In genomic region chr7:74669110-74669509, GRCm38 (mm10) we compare ENCODE assay signal across 22 mouse cellular contexts.
DNase-seq lines count a peak whose midpoint lies in the region; ATAC-seq lines count a peak whose summit lies in the region.
"Had no signal": no experiment of that assay in that cellular context is flagged by ENCODE, and none has a peak within 500 bp of the region (broad histone marks: within the 10 kb centered on the region; RNA-seq: fewer than 3 reads in every experiment).

No protein-coding gene starts in this region.

- no peak overlapping the region for H3K9ac ChIP-seq in embryonic facial prominence, embryonic 14.5 days (ENCODE audit: low read depth, low read length)
- no peak overlapping the region for H3K9ac ChIP-seq in lung, embryonic 16.5 days (ENCODE audit: low read length)
- H3K9ac ChIP-seq in stomach, embryonic 15.5 days: no peak overlapping the region
- no peak overlapping the region for H3K9ac ChIP-seq in forebrain, embryonic 12.5 days
- H3K9ac ChIP-seq in kidney, embryonic 16.5 days (replicated peaks; ENCODE audit: low read length): no peak overlapping the region
- H3K9ac ChIP-seq: hindbrain, embryonic 12.5 days had no signal

- no peak overlapping the region for H3K4me3 ChIP-seq in embryonic facial prominence, embryonic 14.5 days (ENCODE audit: low read depth, low read length)
- H3K4me3 ChIP-seq in embryonic facial prominence, embryonic 10.5 days: no peak overlapping the region
- H3K4me3 ChIP-seq in lung, embryonic 16.5 days (ENCODE audit: low read length): no peak overlapping the region
- no peak overlapping the region for H3K4me3 ChIP-seq in stomach, embryonic 15.5 days (replicated peaks)
- no peak overlapping the region for H3K4me3 ChIP-seq in forebrain, embryonic 12.5 days (replicated peaks)
- no peak overlapping the region for H3K4me3 ChIP-seq in kidney, embryonic 16.5 days (ENCODE audit: low read length)
- H3K4me3 ChIP-seq: heart, embryonic 10.5 days; hindbrain, embryonic 12.5 days had no signal

- peak; percentile 39 for DNase-seq in embryonic facial prominence, embryonic 14.5 days (ENCODE audit: low spot score)
- DNase-seq in embryonic facial prominence, embryonic 10.5 days (ENCODE audit: low spot score): no peak
- peak; percentile 48 for DNase-seq in lung, postnatal 25 days (ENCODE audit: low spot score)
- DNase-seq in kidney, postnatal 4 days: no peak
- DNase-seq: adrenal gland, adult 8-10 months; B cell, adult 2 months; cerebellum, adult 11 months; cerebellum, adult 8-10 months; cerebellum, postnatal 14 days; gastrocnemius, postnatal 10 days; heart, adult 18-20 months; heart, postnatal 10 days; heart, postnatal 4 days had no signal

- no peaks in the 10 kb centered on the region for H3K4me1 ChIP-seq in embryonic facial prominence, embryonic 14.5 days (ENCODE audit: control insufficient read depth, insufficient read depth, low read length)
- no peaks in the 10 kb centered on the region for H3K4me1 ChIP-seq in embryonic facial prominence, embryonic 10.5 days
- no peaks in the 10 kb centered on the region for H3K4me1 ChIP-seq in lung, embryonic 16.5 days (replicated peaks; ENCODE audit: control insufficient read depth, insufficient read depth, low read length)
- H3K4me1 ChIP-seq in stomach, embryonic 15.5 days: no peaks in the 10 kb centered on the region
- no peaks in the 10 kb centered on the region for H3K4me1 ChIP-seq in forebrain, embryonic 12.5 days
- H3K4me1 ChIP-seq in kidney, embryonic 16.5 days (ENCODE audit: insufficient read depth, low read length): no peaks in the 10 kb centered on the region
- H3K4me1 ChIP-seq: hindbrain, embryonic 12.5 days had no signal

- no peak overlapping the region for H3K4me2 ChIP-seq in embryonic facial prominence, embryonic 14.5 days (ENCODE audit: low read depth, low read length)
- no peak overlapping the region for H3K4me2 ChIP-seq in lung, embryonic 16.5 days (ENCODE audit: low read depth, low read length)
- H3K4me2 ChIP-seq in stomach, embryonic 15.5 days: no peak overlapping the region
- H3K4me2 ChIP-seq in forebrain, embryonic 12.5 days: no peak overlapping the region
- H3K4me2 ChIP-seq in kidney, embryonic 16.5 days (replicated peaks; ENCODE audit: low read depth, low read length): no peak overlapping the region
- H3K4me2 ChIP-seq: hindbrain, embryonic 12.5 days had no signal

- H3K9me3 ChIP-seq in embryonic facial prominence, embryonic 14.5 days (ENCODE audit: control insufficient read depth, low read length): no peaks in the 10 kb centered on the region
- no peaks in the 10 kb centered on the region for H3K9me3 ChIP-seq in embryonic facial prominence, embryonic 10.5 days
- H3K9me3 ChIP-seq in lung, embryonic 16.5 days (ENCODE audit: control insufficient read depth, low read length): no peaks in the 10 kb centered on the region
- H3K9me3 ChIP-seq in stomach, embryonic 15.5 days: no peaks in the 10 kb centered on the region
- no peaks in the 10 kb centered on the region for H3K9me3 ChIP-seq in forebrain, embryonic 12.5 days
- H3K9me3 ChIP-seq in kidney, embryonic 16.5 days (ENCODE audit: low read length): no peaks in the 10 kb centered on the region
- H3K9me3 ChIP-seq: heart, embryonic 10.5 days; hindbrain, embryonic 12.5 days had no signal

- ATAC-seq in embryonic facial prominence, embryonic 14.5 days (ENCODE audit: low read depth): no peak
- peak; percentile 71 for ATAC-seq in lung, embryonic 16.5 days (ENCODE audit: low read depth)
- peak; percentile 82 for ATAC-seq in stomach, embryonic 15.5 days (ENCODE audit: insufficient read depth, low FRiP score, low read depth)
- no peak for ATAC-seq in forebrain, embryonic 12.5 days (ENCODE audit: low FRiP score)
- ATAC-seq in kidney, embryonic 16.5 days (ENCODE audit: low FRiP score, low TSS enrichment): no peak
- ATAC-seq: CD4-positive, CD25-positive, alpha-beta regulatory T cell, adult 4 months; forebrain, embryonic 16.5 days had no signal

- H3K27ac ChIP-seq in embryonic facial prominence, embryonic 14.5 days (replicated peaks; ENCODE audit: low read depth, low read length): no peak overlapping the region
- no peak overlapping the region for H3K27ac ChIP-seq in embryonic facial prominence, embryonic 10.5 days (replicated peaks)
- no peak overlapping the region for H3K27ac ChIP-seq in lung, embryonic 16.5 days (ENCODE audit: low read length)
- no peak overlapping the region for H3K27ac ChIP-seq in stomach, embryonic 15.5 days
- H3K27ac ChIP-seq in forebrain, embryonic 12.5 days: no peak overlapping the region
- no peak overlapping the region for H3K27ac ChIP-seq in kidney, embryonic 16.5 days (ENCODE audit: low read length)
- H3K27ac ChIP-seq: heart, embryonic 10.5 days; hindbrain, embryonic 12.5 days had no signal

- no peaks in the 10 kb centered on the region for H3K27me3 ChIP-seq in embryonic facial prominence, embryonic 14.5 days (replicated peaks; ENCODE audit: control insufficient read depth, insufficient read depth, low read length)
- no peaks in the 10 kb centered on the region for H3K27me3 ChIP-seq in embryonic facial prominence, embryonic 10.5 days (replicated peaks; ENCODE audit: low read depth, poor library complexity, severe bottlenecking)
- H3K27me3 ChIP-seq in lung, embryonic 16.5 days (ENCODE audit: control insufficient read depth, insufficient read depth, low read depth, low read length): no peaks in the 10 kb centered on the region
- H3K27me3 ChIP-seq in stomach, embryonic 15.5 days (replicated peaks): no peaks in the 10 kb centered on the region
- no peaks in the 10 kb centered on the region for H3K27me3 ChIP-seq in forebrain, embryonic 12.5 days
- H3K27me3 ChIP-seq in kidney, embryonic 16.5 days (ENCODE audit: insufficient read depth, low read length): no peaks in the 10 kb centered on the region
- H3K27me3 ChIP-seq: hindbrain, embryonic 12.5 days had no signal

- no peaks in the 10 kb centered on the region for H3K36me3 ChIP-seq in embryonic facial prominence, embryonic 14.5 days (ENCODE audit: control insufficient read depth, insufficient read depth, low read length)
- H3K36me3 ChIP-seq in embryonic facial prominence, embryonic 10.5 days (replicated peaks): no peaks in the 10 kb centered on the region
- no peaks in the 10 kb centered on the region for H3K36me3 ChIP-seq in lung, embryonic 16.5 days (ENCODE audit: control insufficient read depth, insufficient read depth, low read length)
- H3K36me3 ChIP-seq in stomach, embryonic 15.5 days: no peaks in the 10 kb centered on the region
- H3K36me3 ChIP-seq in forebrain, embryonic 12.5 days (replicated peaks): no peaks in the 10 kb centered on the region
- no peaks in the 10 kb centered on the region for H3K36me3 ChIP-seq in kidney, embryonic 16.5 days (ENCODE audit: insufficient read depth, low read length)
- H3K36me3 ChIP-seq: G1E; heart, embryonic 10.5 days; hindbrain, embryonic 12.5 days had no signal

Comparison
In these comparisons a context has a peak if more than half of its experiments do, and no peak if none do; other contexts are left out.
1. DNase-seq: peak in embryonic facial prominence, embryonic 14.5 days (single experiment) and lung, postnatal 25 days (single experiment); none in embryonic facial prominence, embryonic 10.5 days (single experiment) and kidney, postnatal 4 days (0 of 2).
2. ATAC-seq: peak in lung, embryonic 16.5 days (single experiment) and stomach, embryonic 15.5 days (single experiment); none in embryonic facial prominence, embryonic 14.5 days (single experiment), forebrain, embryonic 12.5 days (single experiment) and kidney, embryonic 16.5 days (single experiment).